Mouse (Mus musculus) liver, embryonic 16.5 days (tissue): ENCODE results near the gene Frmd4b. TPM values are rescaled to one million over a fixed set of nuclear protein-coding genes. Genes with fewer than 3 reads are reported as not detected.

Source experiments
- ATAC-seq: fragments of 200-750 bp; cut with Nextera tagmentation; 2 replicates; pipeline ENCODE4 v1.8.0; 2017; ENCODE audit warnings: low read depth, mild to moderate bottlenecking, moderate number of reproducible peaks, moderate library complexity
- H3K27ac ChIP-seq: fragments of 300-500 bp; sonication (generic); 2 replicates; pipeline ENCODE4 v1.5.1; 2014; ENCODE audit warnings: mild to moderate bottlenecking, low read length
- H3K27me3 ChIP-seq: fragments of 300-500 bp; sonication (generic); 2 replicates; pipeline ENCODE4 v1.6.1; 2014; ENCODE audit warnings: low read depth, low read length, mixed read lengths; ENCODE audit not compliant: control insufficient read depth, insufficient read depth
- H3K36me3 ChIP-seq: fragments of 300-500 bp; sonication (generic); 2 replicates; pipeline ENCODE4 v1.6.1; 2014; ENCODE audit warnings: mild to moderate bottlenecking; ENCODE audit not compliant: control insufficient read depth, insufficient read depth
- H3K4me1 ChIP-seq: fragments of 300-500 bp; sonication (generic); 2 replicates; pipeline ENCODE4 v1.6.1; 2014; ENCODE audit warnings: low read depth, low read length, mixed read lengths; ENCODE audit not compliant: control insufficient read depth
- H3K4me2 ChIP-seq: fragments of 300-500 bp; sonication (generic); 2 replicates; pipeline ENCODE4 v1.6.1; 2014; ENCODE audit warnings: low read depth, low read length, mixed read lengths
- H3K4me3 ChIP-seq: fragments of 300-500 bp; sonication (generic); 2 replicates; pipeline ENCODE4 v1.5.1; 2014; ENCODE audit warnings: low read depth, mild to moderate bottlenecking, low read length
- H3K9ac ChIP-seq: fragments of 300-500 bp; sonication (generic); 2 replicates; pipeline ENCODE4 v1.6.1; 2014; ENCODE audit warnings: low read depth, low read length
- H3K9me3 ChIP-seq: fragments of 300-500 bp; sonication (generic); replicated peaks from 2 replicates; pipeline ENCODE4 v1.6.1; 2016; ENCODE audit warnings: low read length; ENCODE audit not compliant: control insufficient read depth
- WGBS: fragments of 180-500 bp; shearing (Covaris S2); extraction: QIAGEN DNeasy Blood & Tissue Kit; methylation state at CpG from one replicate; pipeline ENCODE4 v1.1.7; 2014; ENCODE audit not compliant: insufficient replicate concordance; 5-methylcytosine and 5-hydroxymethylcytosine counted together
- polyA plus RNA-seq: library from polyadenylated mRNA; unstranded; fragments of >200 nt; fragmentation: Nextera tagmentation; extraction: Ambion mirVana; gene quantifications from 2 replicates; pipeline ENCODE4 v1.2.1, GENCODE M21; 2015

Gene Frmd4b
- polyA plus RNA-seq = 8.6 and 8.9 TPM in 2 replicates

DNA sequence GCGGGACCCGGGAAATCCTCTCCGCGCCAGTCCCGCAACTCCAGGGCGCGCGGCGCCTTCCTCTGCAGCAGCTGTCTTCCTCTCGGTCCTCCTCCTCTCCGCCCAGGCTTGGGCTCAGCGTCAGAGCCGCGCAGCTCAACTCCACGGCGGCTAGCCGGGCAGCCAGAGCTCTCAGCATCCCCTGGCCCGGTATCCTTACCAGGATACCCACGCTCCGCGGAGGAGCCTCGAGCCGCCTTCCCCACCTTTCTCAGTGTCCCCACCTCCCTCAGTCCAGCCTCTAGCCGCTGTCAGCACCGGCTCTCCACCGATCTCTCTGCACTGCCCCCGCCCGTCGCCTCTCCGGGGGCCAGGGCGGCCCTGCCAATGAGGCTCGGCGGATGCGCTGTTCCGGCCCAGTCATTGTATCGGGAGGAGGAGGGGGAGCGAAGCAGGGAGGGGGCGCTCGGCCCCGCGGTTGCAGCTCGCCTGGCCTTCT is at the start of gene Frmd4b:
Gene Frmd4b (minus strand): TSS at position 276 of the 478 bp plus-strand sequence.
- 0 out of 2 replicates have a peak, but pooled peaks have one; percentile 47 for ATAC-seq
- Histone ChIP-seq H3K36me3 (no peaks in the 10 kb centered on the region), H3K27me3 (peaks cover 26% of the 10 kb centered on the region), H3K27ac (no peak within 1 kb of the TSS), H3K4me3 (peak within 1 kb of the TSS; percentile 42), H3K9me3 (no peaks in the 10 kb centered on the region), H3K9ac (no peak within 1 kb of the TSS), H3K4me1 (no peaks in the 10 kb centered on the region; the same call in 1 of the 2 replicates), H3K4me2 (peak within 1 kb of the TSS; percentile 51)
- under 1% methylated on average over 42 of the region's 42 CpGs for WGBS

DNA sequence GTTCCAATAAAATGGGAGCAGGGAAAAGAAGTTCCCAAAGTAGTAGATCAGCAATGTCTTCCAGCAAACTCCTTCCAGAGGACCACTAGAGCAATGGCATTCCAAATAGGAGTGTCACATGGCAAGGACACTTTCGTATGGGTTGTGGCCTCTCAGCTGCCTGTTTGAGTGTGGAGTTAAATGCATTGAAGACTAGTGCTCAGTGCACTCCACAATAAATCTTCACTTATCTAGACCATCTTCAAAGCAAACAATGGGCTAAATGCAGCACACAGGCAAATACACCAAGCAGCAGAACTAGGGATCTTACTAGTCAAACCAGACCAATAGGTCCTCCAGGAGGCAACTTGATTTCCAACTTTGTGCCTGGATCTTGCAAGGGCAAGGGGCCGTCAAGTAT is 49.1 kb upstream of the Frmd4b start:
- Histone ChIP-seq H3K27ac (no peak overlapping the region), H3K27me3 (no peaks in the 10 kb centered on the region), H3K4me2 (no peak overlapping the region), H3K4me1 (no peaks in the 10 kb centered on the region), H3K36me3 (no peaks in the 10 kb centered on the region), H3K9ac (no peak overlapping the region), H3K9me3 (no peaks in the 10 kb centered on the region), H3K4me3 (no peak overlapping the region)
- ATAC-seq = no peak
- 35% methylated on average over 2 of the region's 2 CpGs for WGBS

DNA sequence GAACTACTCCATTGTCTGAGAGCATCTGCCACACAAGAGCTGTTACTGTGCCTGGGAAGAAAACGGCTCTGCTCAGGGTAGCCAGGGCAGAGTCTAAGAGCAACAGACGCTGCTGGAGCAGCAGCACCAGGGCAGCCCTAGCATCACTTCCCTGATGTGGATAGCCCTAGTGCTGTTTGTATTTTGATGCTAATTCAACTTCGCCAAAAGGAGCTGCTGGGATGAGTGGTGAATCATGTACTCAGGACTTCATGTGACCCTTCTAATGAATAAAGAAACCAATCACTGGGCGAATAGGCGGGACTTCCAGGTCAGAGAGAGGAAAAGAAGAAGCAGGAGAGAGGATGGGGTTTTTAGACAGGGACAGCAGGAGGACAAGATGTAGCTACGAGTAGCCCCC is 41.6 kb upstream of the Frmd4b start:
- H3K9ac ChIP-seq = no peak overlapping the region
- no peaks in the 10 kb centered on the region for H3K27me3 ChIP-seq
- H3K27ac ChIP-seq = no peak overlapping the region
- no peak overlapping the region for H3K4me2 ChIP-seq
- WGBS = 62% methylated on average over 6 of the region's 6 CpGs
- H3K4me1 ChIP-seq = no peaks in the 10 kb centered on the region
- H3K36me3 ChIP-seq = no peaks in the 10 kb centered on the region
- no peaks in the 10 kb centered on the region for H3K9me3 ChIP-seq
- ATAC-seq = no peak
- H3K4me3 ChIP-seq = no peak overlapping the region

DNA sequence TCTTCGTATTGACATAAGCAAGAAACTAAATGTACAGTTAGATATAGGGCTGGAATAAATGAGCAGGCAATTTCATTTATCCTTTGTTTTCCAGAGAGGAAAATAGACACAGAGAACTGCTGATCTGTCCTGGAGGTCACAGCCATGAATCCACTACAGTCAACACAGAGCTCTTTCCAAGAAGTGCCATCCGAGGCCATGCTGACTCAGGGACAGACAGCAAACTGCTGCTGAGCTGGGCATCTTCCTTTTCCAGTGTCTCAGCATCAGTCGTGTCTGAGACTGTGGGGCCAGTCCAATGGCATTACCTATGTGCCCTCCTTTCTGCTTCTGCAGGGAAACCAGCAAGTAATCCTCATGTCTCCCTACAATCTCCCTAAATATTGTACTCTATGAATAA is 38.6 kb upstream of the Frmd4b start:
- no peak for ATAC-seq
- Histone ChIP-seq H3K4me2 (no peak overlapping the region), H3K9ac (no peak overlapping the region), H3K9me3 (no peaks in the 10 kb centered on the region), H3K36me3 (no peaks in the 10 kb centered on the region), H3K27me3 (no peaks in the 10 kb centered on the region), H3K4me1 (no peaks in the 10 kb centered on the region), H3K27ac (no peak overlapping the region), H3K4me3 (no peak overlapping the region)
- WGBS = 55% methylated on average over 3 of the region's 3 CpGs

DNA sequence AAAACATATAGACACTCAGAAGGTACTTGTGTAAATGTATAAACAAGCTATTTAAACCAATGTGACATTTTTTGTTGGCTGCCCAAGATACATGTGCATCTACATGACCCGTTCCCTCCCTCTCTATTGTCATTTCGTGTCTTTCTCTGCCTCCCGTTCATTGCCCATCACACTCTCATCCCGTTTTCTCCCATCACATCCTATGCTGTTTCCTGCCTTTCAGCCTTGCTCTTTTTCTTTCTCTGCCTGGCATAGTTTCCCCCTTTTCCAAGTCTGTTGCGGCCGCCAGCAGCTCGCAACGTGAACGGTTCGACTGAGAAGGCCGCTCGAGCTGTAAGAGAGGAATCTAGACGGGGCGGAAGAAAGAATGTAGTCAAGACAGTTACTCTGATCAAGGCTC is 30.2 kb upstream of the Frmd4b start:
- H3K9me3 ChIP-seq = no peaks in the 10 kb centered on the region
- H3K4me3 ChIP-seq = no peak overlapping the region
- no peaks in the 10 kb centered on the region for H3K27me3 ChIP-seq
- no peaks in the 10 kb centered on the region for H3K4me1 ChIP-seq
- H3K27ac ChIP-seq = no peak overlapping the region
- no peak overlapping the region for H3K4me2 ChIP-seq
- H3K9ac ChIP-seq = no peak overlapping the region
- ATAC-seq = no peak
- 88% methylated on average over 14 of the region's 14 CpGs for WGBS
- H3K36me3 ChIP-seq = no peaks in the 10 kb centered on the region

DNA sequence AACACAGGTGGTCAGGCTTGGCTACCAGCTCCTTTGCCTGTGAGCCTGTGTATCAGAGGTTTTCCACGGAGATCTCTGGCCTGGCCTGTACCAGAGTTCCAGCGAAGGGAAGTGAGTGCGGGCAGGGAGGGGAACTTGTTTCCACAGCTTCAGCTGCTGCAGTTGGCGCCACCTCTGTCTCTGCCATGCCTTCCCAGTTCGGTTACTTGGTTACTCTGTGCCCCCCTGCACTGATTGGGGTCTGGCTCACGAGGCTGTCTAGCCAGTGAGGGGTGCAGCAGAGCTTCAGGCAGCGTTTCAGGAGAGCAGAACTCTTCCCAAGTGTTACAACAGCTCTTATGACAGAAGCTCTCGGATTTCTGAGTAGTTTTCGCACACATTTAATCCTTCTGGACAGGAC is 6.0 kb upstream of the Frmd4b start:
- ATAC-seq = no peak
- WGBS = 52% methylated on average over 9 of the region's 9 CpGs
- Histone ChIP-seq H3K4me3 (no peak overlapping the region), H3K9ac (no peak overlapping the region), H3K4me1 (no peaks in the 10 kb centered on the region), H3K4me2 (no peak overlapping the region), H3K9me3 (no peaks in the 10 kb centered on the region), H3K36me3 (no peaks in the 10 kb centered on the region), H3K27me3 (peaks cover 2% of the 10 kb centered on the region; the same call in 1 of the 2 replicates), H3K27ac (no peak overlapping the region)

DNA sequence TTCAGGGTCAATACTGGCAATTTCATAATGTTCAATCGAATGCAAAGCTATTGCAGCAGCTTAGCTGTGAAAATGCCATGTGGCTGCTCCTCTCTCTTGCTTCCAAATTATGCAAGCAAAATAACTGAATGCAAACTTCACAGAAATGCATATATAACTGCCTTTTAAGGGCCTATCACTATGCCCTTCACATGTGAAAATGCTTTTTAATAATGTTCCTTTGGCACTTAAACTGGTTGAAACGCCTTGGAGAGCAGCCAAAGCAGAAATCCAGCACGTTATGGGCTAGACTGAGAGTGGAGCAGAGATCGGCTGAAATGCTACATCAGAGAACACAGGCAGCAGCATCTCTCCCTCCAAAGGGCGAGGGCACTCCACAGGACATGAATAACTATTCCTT is 4.9 kb upstream of the Frmd4b start:
- no peak overlapping the region for H3K27ac ChIP-seq

DNA sequence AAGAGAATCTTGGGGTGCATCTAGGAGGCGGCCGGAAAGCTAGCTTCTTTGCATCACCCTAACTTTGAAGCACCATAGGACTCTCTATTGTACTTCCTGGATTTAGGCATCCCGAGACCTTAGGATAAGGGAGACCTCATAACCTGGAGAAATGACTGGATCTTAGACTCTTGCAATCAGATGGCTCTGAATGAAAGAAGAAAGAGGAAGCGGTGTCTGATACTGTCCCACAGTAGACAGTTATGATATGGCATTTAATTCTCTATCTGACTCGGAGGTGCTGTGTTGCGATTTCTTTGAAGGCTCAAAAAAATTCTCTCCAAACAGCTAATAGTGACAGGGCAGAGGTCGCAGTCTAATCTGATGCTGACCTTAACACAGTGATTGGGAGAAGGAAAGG is 433 bp upstream of the Frmd4b start:
- no peak overlapping the region for H3K27ac ChIP-seq
- no peak overlapping the region for H3K9ac ChIP-seq
- 13% methylated on average over 7 of the region's 7 CpGs for WGBS
- peaks cover 26% of the 10 kb centered on the region for H3K27me3 ChIP-seq
- H3K4me2 ChIP-seq = peak overlapping the region; percentile 51
- H3K4me1 ChIP-seq = no peaks in the 10 kb centered on the region; the same call in 1 of the 2 replicates
- peak overlapping the region; percentile 42; the same call in 1 of the 2 replicates for H3K4me3 ChIP-seq
- no peaks in the 10 kb centered on the region for H3K9me3 ChIP-seq
- no peaks in the 10 kb centered on the region for H3K36me3 ChIP-seq
- no peak for ATAC-seq

More for the DNA sequence above, 4.9 kb upstream of the Frmd4b start:
- H3K36me3 ChIP-seq = no peaks in the 10 kb centered on the region
- no peak overlapping the region for H3K4me3 ChIP-seq
- H3K9me3 ChIP-seq = no peaks in the 10 kb centered on the region
- H3K4me2 ChIP-seq = no peak overlapping the region
- WGBS = 46% methylated on average over 5 of the region's 5 CpGs
- H3K9ac ChIP-seq = no peak overlapping the region
- peaks cover 10% of the 10 kb centered on the region for H3K27me3 ChIP-seq
- no peaks in the 10 kb centered on the region; the same call in 1 of the 2 replicates for H3K4me1 ChIP-seq
- no peak for ATAC-seq

DNA sequence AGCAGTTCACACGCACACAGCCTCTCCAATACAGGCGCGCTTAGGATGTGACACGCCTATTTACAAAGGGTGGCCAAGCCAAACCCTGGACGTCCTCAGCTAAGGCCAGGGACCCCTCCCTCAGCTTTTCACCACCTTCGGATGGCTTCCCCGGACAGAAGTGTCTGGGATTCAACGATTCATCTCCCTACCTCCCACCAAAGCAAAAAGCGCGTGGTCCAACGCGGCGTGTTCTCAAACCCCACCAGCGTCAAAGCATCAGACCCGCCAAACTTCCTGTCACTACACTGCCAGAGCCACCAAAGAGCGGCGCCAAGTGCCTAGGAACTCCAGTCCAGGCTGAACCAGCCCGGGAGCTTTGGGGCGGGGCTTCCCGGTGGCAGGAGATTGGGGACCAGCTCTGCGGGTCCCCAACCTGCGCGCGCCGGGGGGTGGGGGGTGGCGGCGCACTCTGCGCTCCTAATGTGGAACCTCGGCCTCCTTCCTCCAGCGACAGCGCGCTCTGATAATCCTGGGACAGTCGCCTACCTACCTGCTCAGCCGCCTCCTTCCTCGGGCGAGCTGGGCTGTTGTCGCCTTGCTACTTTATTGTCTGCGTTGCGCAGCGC is 579 bp downstream of the Frmd4b start:
- Histone ChIP-seq H3K36me3 (no peaks in the 10 kb centered on the region), H3K9ac (no peak overlapping the region), H3K27ac (no peak overlapping the region), H3K9me3 (no peaks in the 10 kb centered on the region), H3K27me3 (peaks cover 26% of the 10 kb centered on the region), H3K4me2 (peak overlapping the region; percentile 51), H3K4me1 (no peaks in the 10 kb centered on the region; the same call in 1 of the 2 replicates), H3K4me3 (peak overlapping the region; percentile 42)
- WGBS = under 1% methylated on average over 40 of the region's 40 CpGs
- ATAC-seq = no peak
